Mouse (Mus musculus): ENCODE measurements at regions not wholly inside any gene's neighbourhood (a gene's known extent, or its start where the extent isn't known, plus 50 kb on each side); places are given as distances from the start of the nearest gene placed in this dataset.

DNA sequence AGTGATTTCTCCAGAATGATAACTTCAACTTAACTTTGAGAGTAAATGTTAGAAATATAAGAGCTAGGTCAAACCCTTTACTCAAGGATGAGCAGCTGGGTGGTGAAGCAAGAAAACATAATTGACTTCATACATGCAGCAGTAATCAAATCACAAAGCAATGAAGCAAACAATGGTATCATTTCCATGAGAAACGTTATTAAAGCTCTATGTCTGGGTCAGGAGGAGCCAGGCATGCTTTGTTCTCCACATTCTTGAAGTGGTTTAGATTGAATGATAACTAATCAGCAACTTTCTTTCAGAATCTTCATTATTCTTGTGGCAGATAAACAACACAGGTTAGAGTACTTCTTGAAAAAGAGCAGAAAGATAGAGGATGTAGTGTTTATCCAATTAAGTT, 577.8 kb downstream of the Cetn3 start:
- TF ChIP-seq CTCF (conservative IDR thresholded peaks at IDR 0.05; ENCODE audit: insufficient read depth, insufficient read length, low read depth, low read length) (no peak), POLR2A (IDR thresholded peaks at IDR 0.05; ENCODE audit: low read depth, low read length) (no peak)
